Mouse (Mus musculus) liver, adult 2 months (tissue): Measurements from ENCODE around the gene Orc2.

Experiments
- CTCF ChIP-seq: fragments of 200-500 bp; IDR thresholded peaks from 2 replicates; pipeline ENCODE4 v1.5.1; 2011; ENCODE audit warnings: low read depth, low read length, control low read depth
- POLR2A ChIP-seq: fragments of 200-500 bp; IDR thresholded peaks from 2 replicates; pipeline ENCODE4 v1.6.1; 2011; ENCODE audit warnings: low read length, control low read depth; ENCODE audit not compliant: insufficient read depth; ENCODE audit errors: extremely low read depth

- TF ChIP-seq POLR2A (no peak), CTCF (no peak)
Measured at GRCm38 (mm10) chr1:58445861-58446260, 59.0 kb downstream of the Orc2 start.
